Mouse (Mus musculus) hindbrain, embryonic 12.5 days (tissue): ENCODE measurements around the gene Cd38. TPM values are rescaled to one million over a fixed set of nuclear protein-coding genes. Genes with fewer than 3 reads are reported as not detected.
"Not testable (repeated sequence)": the region's sequence is repeated elsewhere in the genome, so short reads cannot be mapped to it uniquely, and the experiment has no call there.

Experiments used
- ATAC-seq: fragments of 200-750 bp; cut with Nextera tagmentation; 2 replicates; pipeline ENCODE4 v1.8.0; 2017; ENCODE audit warnings: moderate TSS enrichment; ENCODE audit not compliant: low FRiP score
- H3K27ac ChIP-seq: fragments of 300-500 bp; sonication (generic); 2 replicates; pipeline ENCODE4 v1.5.1; 2016; ENCODE audit warnings: mild to moderate bottlenecking
- H3K27me3 ChIP-seq: fragments of 300-500 bp; sonication (generic); 2 replicates; pipeline ENCODE4 v1.6.1; 2016; ENCODE audit warnings: mild to moderate bottlenecking
- H3K36me3 ChIP-seq: fragments of 300-500 bp; sonication (generic); 2 replicates; pipeline ENCODE4 v1.6.1; 2016; ENCODE audit warnings: mild to moderate bottlenecking
- H3K4me1 ChIP-seq: fragments of 300-500 bp; sonication (generic); 2 replicates; pipeline ENCODE4 v1.6.1; 2016
- H3K4me2 ChIP-seq: fragments of 300-500 bp; sonication (generic); replicated peaks from 2 replicates; pipeline ENCODE4 v1.6.1; 2016; ENCODE audit warnings: mild to moderate bottlenecking
- H3K4me3 ChIP-seq: fragments of 300-500 bp; sonication (generic); 2 replicates; pipeline ENCODE4 v1.5.1; 2016; ENCODE audit warnings: mild to moderate bottlenecking
- H3K9ac ChIP-seq: fragments of 300-500 bp; sonication (generic); 2 replicates; pipeline ENCODE4 v1.6.1; 2016; ENCODE audit warnings: mild to moderate bottlenecking, moderate library complexity
- H3K9me3 ChIP-seq: fragments of 300-500 bp; sonication (generic); replicated peaks from 2 replicates; pipeline ENCODE4 v1.6.1; 2016; ENCODE audit warnings: mild to moderate bottlenecking
- whole genome bisulfite sequencing: fragments of 180-500 bp; shearing (Covaris S2); methylation state at CpG from one replicate; pipeline ENCODE4 v1.1.7; 2016; 5-methylcytosine and 5-hydroxymethylcytosine counted together
- polyA plus RNA-seq: library from polyadenylated mRNA; unstranded; fragments of >200 nt; fragmentation: Nextera tagmentation; extraction: Ambion mirVana; gene quantifications from 2 replicates; pipeline ENCODE4 v1.2.1, GENCODE M21; 2016

The Cd38 gene
- polyA plus RNA-seq, 1 experiment from 2014 or later = 5.1 TPM

DNA sequence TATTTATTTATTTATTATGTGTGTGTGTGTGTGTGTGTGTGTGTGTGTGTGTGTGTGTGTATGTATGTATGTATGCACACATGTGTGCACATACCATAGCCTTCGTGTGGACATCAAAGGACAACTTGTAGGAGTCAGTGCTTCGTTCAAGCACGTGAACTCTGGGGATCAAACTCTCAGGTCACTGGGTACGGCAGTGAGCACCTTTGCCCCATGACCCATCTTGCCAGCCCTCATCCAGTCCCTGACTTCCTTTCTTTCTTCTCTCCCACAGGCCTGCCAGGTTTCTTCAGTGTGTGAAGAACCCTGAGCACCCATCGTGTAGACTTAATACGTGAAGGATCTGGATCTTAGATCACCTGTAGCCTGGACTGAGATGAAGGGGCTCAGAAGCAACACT, 41.7 kb downstream of the Cd38 start:
- ATAC-seq = no peak
- H3K27me3 ChIP-seq = no peaks in the 10 kb centered on the region
- H3K9ac ChIP-seq = no peak overlapping the region
- no peak overlapping the region for H3K4me3 ChIP-seq
- WGBS = 92% methylated on average over 6 of the region's 6 CpGs
- H3K36me3 ChIP-seq = no peaks in the 10 kb centered on the region
- H3K9me3 ChIP-seq = no peaks in the 10 kb centered on the region
- no peak overlapping the region for H3K4me2 ChIP-seq
- no peaks in the 10 kb centered on the region for H3K4me1 ChIP-seq
- no peak overlapping the region for H3K27ac ChIP-seq

DNA sequence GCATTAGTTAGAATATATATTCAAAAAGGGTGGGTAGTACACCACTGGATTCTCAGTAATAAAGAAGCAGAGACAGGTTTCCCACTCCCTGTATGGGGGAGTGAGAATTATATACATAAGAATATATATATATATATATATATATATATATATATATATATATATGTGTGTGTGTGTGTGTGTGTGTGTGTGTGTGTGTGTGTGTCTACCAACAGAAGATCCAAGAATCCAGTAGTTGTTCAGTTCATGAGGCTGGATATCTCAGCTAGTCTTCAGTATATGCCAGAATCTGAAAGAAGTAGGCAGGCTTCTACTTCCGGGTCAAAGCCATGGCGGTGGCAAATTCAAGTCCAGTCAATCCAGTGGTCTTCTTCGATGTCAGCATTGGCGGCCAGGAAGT, 44.5 kb downstream of the Cd38 start, which contains the start of gene Gm7879:
Gm7879 (plus strand) TSS at position 301 of the 400 bp plus-strand sequence.
- 97% methylated on average over 4 of the region's 4 CpGs for WGBS
- H3K36me3 ChIP-seq, H3K9me3 ChIP-seq, H3K4me3 ChIP-seq, H3K27ac ChIP-seq, H3K4me1 ChIP-seq, H3K9ac ChIP-seq, H3K27me3 ChIP-seq, ATAC-seq, H3K4me2 ChIP-seq: not testable (repeated sequence)

- Histone ChIP-seq H3K36me3 (no peaks in the 10 kb centered on the region), H3K4me1 (no peaks in the 10 kb centered on the region), H3K9ac (no peak overlapping the region), H3K4me3 (no peak overlapping the region), H3K27me3 (no peaks in the 10 kb centered on the region), H3K9me3 (no peaks in the 10 kb centered on the region), H3K4me2 (no peak overlapping the region), H3K27ac (no peak overlapping the region)
- no peak for ATAC-seq
- WGBS = 94% methylated on average over 4 of the region's 4 CpGs
These were observed 47.0 kb downstream of the Cd38 start for GRCm38 (mm10) chr5:43915261-43915886.

DNA sequence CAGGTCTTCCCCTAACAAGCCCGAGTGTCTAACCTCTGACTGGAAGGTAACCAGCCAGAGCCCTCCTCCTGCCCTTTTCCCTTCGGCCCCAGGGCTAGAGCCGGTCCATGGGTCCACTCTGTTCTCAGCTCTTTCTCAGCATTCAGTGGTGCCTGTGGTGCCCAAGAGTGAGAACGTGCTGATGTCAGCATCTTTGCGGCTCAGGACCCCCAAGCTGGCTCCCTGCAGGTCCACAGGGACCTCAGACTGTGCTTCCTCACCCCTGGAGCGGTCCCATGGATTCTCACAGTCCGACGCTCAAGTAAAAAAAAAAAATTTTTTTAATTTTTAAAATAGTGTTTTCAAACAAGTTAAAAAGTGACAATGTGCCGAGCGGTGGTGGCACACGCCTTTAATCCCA, 53.5 kb downstream of the Cd38 start:
- H3K9me3 ChIP-seq = no peaks in the 10 kb centered on the region
- H3K9ac ChIP-seq = no peak overlapping the region
- H3K4me1 ChIP-seq = no peaks in the 10 kb centered on the region
- ATAC-seq = no peak
- no peaks in the 10 kb centered on the region for H3K36me3 ChIP-seq
- H3K27ac ChIP-seq = no peak overlapping the region
- H3K4me2 ChIP-seq = no peak overlapping the region
- no peak overlapping the region for H3K4me3 ChIP-seq
- WGBS = 87% methylated on average over 11 of the region's 11 CpGs
- no peaks in the 10 kb centered on the region for H3K27me3 ChIP-seq

DNA sequence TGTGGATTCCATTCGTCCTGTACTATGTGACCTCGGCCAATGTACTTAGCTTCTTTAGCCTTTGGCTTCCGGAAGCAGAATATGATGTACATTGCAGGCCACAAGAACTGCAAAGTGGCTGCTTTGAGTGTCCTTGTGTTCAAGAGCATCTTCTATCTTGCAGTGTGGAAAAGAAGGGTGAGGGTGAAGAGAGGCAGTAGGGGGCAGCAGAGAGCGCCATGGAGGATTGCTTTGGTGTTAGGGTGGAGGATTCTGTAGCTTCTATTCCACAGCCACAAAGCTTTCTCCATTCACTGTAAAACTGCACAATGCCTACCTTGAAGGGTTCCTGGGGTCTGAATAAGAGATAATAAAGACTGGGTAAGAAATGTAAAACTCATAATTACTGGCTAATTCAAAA, 55.6 kb downstream of the Cd38 start:
- Histone ChIP-seq H3K4me2 (no peak overlapping the region), H3K9me3 (no peaks in the 10 kb centered on the region), H3K9ac (no peak overlapping the region), H3K36me3 (no peaks in the 10 kb centered on the region), H3K4me1 (no peaks in the 10 kb centered on the region), H3K27ac (no peak overlapping the region), H3K27me3 (no peaks in the 10 kb centered on the region), H3K4me3 (no peak overlapping the region)
- WGBS = 32% methylated on average over 4 of the region's 4 CpGs
- ATAC-seq = no peak

DNA sequence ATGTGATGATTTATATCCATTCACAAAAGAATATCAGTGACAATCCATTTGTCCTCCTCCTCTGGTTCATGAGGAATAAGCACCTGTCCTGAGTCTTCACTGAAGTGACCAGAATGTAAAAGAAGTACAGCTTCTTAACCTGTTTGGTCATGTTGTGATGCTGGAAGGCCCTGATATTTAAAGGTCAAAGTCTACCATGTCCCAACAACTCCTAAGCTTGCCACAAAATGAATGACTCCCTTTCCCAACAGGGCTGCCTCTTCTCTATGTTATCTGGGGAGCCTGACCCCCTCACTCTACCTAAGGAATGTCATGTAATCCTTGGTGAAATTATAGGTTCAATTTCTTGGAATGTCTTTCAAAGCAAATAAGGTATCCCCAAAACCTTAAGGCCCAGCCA, 59.4 kb downstream of the Cd38 start:
- no peaks in the 10 kb centered on the region for H3K9me3 ChIP-seq
- H3K27me3 ChIP-seq = no peaks in the 10 kb centered on the region
- no peak overlapping the region for H3K9ac ChIP-seq
- H3K4me3 ChIP-seq = no peak overlapping the region
- H3K4me2 ChIP-seq = no peak overlapping the region
- H3K36me3 ChIP-seq = no peaks in the 10 kb centered on the region
- H3K27ac ChIP-seq = no peak overlapping the region
- no peak for ATAC-seq
- no peaks in the 10 kb centered on the region for H3K4me1 ChIP-seq

- Histone ChIP-seq H3K27ac (no peak overlapping the region), H3K27me3 (no peaks in the 10 kb centered on the region), H3K9ac (no peak overlapping the region), H3K9me3 (no peaks in the 10 kb centered on the region), H3K36me3 (no peaks in the 10 kb centered on the region), H3K4me1 (no peaks in the 10 kb centered on the region), H3K4me2 (no peak overlapping the region), H3K4me3 (no peak overlapping the region)
- ATAC-seq = no peak
- 57% methylated on average over 2 of the region's 2 CpGs for WGBS
These were observed 64.9 kb downstream of the Cd38 start for GRCm38 (mm10) chr5:43933269-43933668.

DNA sequence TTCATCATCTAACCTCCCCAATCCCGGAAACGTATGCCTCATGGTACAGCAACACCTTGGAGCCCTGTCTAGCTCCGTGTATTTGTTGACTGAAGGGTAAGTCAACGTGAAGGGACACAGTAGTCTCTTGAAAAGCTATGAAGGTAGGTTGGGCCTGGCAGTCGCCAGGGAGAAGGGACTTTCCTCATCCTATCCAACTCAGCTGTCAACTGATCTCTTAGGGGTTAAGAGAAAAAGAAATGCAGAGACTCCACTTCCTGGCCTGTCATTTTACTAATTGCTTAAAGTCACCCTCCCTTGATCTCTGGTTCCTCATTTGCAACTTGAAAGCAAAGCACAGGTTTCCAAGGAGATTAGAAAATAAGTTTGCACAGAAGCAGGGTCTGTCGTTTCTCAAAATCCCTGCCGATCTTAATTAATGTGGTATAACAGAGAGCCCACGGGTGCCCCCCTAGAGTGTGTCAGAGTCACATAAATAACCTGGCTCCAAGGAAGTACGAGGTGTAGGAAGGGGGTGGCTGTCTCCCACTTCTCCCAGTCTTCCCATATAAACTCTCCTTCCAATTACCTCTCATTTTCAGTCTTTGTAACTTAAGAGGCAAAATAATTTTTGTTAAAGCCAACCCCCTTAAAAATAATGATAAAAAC, 79.1 kb downstream of the Cd38 start:
- no peaks in the 10 kb centered on the region for H3K36me3 ChIP-seq
- peaks cover 6% of the 10 kb centered on the region; the same call in 1 of the 2 replicates for H3K27me3 ChIP-seq
- ATAC-seq = peak; percentile 49
- H3K9ac ChIP-seq = no peak overlapping the region
- no peak overlapping the region for H3K27ac ChIP-seq
- 41% methylated on average over 9 of the region's 9 CpGs for WGBS
- no peaks in the 10 kb centered on the region for H3K9me3 ChIP-seq
- H3K4me1 ChIP-seq = peaks cover 17% of the 10 kb centered on the region
- peak overlapping the region; percentile 77 for H3K4me2 ChIP-seq
- H3K4me3 ChIP-seq = peak overlapping the region; percentile 27; the same call in 1 of the 2 replicates

GRCm38 (mm10) chr5:43948111-43948743, 79.9 kb downstream of the Cd38 start:
- H3K9me3 ChIP-seq = no peaks in the 10 kb centered on the region
- H3K4me3 ChIP-seq = peak overlapping the region; percentile 27
- H3K27me3 ChIP-seq = peaks cover 6% of the 10 kb centered on the region; the same call in 1 of the 2 replicates
- ATAC-seq = peak; percentile 91
- peaks cover 17% of the 10 kb centered on the region for H3K4me1 ChIP-seq
- H3K4me2 ChIP-seq = peak overlapping the region; percentile 77
- H3K27ac ChIP-seq = no peak overlapping the region
- no peak overlapping the region; the same call in 1 of the 2 replicates for H3K9ac ChIP-seq
- WGBS = 3% methylated on average over 27 of the region's 27 CpGs
- H3K36me3 ChIP-seq = no peaks in the 10 kb centered on the region

DNA sequence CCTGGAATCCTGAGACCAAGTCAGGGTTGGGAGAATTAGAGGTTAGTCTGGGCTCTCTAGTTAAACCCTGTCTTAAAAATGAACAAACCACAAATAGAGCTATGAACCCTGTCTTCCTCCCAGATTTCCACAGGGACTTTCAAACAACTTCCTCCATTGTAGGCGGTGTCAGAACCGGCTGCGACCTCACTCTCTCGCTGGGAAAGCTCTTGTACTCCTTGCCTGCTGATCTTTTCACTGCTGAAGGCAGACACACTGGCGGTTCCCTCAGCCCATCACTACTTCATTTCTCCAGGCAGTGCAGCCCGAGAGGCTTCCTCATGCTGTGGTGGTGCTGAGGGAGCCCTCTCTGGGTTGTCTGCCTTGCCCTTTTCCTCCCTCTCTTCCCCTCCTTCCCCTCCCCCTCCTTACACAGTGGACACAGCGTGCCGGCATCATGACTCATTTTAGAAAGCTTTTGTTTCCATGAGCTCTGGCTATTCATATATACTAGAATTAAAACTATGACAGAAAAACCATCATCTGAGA, 80.5 kb downstream of the Cd38 start:
- Histone ChIP-seq H3K4me2 (peak overlapping the region; percentile 77), H3K27ac (no peak overlapping the region), H3K9me3 (no peaks in the 10 kb centered on the region), H3K27me3 (peaks cover 6% of the 10 kb centered on the region; the same call in 1 of the 2 replicates), H3K4me1 (peaks cover 17% of the 10 kb centered on the region), H3K9ac (no peak overlapping the region), H3K36me3 (no peaks in the 10 kb centered on the region), H3K4me3 (no peak overlapping the region; the same call in 1 of the 2 replicates)
- peak; percentile 14; the same call in 1 of the 2 replicates for ATAC-seq
- 4% methylated on average over 8 of the region's 8 CpGs for WGBS

DNA sequence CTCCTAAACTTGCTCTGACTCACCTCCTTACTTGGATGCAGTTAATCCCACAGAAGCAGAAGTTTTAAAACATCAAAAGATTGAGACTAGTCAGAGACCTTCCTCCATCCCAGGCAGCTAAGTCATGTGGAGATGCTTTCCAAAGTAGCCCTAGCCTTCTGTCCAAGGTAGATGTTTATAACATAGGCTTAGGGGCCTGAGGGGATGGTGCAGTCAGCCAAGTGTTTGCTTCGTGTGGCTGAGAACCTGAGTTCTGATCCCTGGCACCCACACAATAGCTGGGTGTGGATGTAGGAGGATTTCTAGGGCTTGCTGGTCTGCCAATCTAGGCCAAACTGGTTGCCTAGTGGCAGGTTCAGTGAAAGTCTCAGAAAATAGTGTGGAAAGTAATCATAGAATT, 84.9 kb downstream of the Cd38 start:
- Histone ChIP-seq H3K9ac (no peak overlapping the region), H3K9me3 (no peaks in the 10 kb centered on the region), H3K4me3 (no peak overlapping the region), H3K27ac (no peak overlapping the region), H3K27me3 (no peaks in the 10 kb centered on the region), H3K4me2 (no peak overlapping the region), H3K36me3 (no peaks in the 10 kb centered on the region), H3K4me1 (peaks cover 7% of the 10 kb centered on the region)
- 91% methylated on average over 1 of the region's 1 CpGs for WGBS
- ATAC-seq = no peak

DNA sequence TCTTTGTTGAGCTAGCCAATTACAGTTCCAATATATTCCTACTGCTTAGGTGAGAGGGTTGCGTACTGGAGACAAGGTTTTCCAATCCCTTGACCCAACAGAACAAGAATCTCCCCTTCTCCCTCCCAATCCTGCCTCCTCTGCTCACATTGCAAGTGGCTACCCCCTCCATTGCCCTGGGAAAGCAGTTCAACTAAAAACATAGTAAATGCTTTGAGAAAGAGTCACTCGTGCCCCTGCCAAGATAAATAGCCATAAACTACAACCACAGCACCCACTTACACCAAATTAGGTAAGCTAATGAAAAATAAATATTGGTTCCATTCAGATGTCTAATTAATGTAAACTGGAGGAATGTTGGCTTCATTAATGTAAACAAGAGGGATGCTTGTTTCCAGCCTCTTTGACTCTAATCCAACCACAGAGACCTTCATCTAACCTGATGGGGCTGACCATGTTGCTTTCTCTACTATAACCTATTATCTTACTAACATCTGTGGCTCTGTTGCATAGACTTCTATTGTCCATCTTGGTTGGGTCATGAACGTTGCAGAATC, 91.6 kb downstream of the Cd38 start:
- Histone ChIP-seq H3K27me3 (no peaks in the 10 kb centered on the region), H3K36me3 (no peaks in the 10 kb centered on the region), H3K4me1 (no peaks in the 10 kb centered on the region), H3K9ac (no peak overlapping the region), H3K4me2 (no peak overlapping the region), H3K4me3 (no peak overlapping the region), H3K27ac (no peak overlapping the region), H3K9me3 (no peaks in the 10 kb centered on the region)
- 86% methylated on average over 2 of the region's 3 CpGs for WGBS
- no peak for ATAC-seq
